Mouse (Mus musculus) limb, embryonic 11.5 days (tissue): Measurements from ENCODE around the gene Myzap. TPM values are rescaled to one million over a fixed set of nuclear protein-coding genes. Genes with fewer than 3 reads are reported as not detected.

ENCODE experiments used
- ATAC-seq: fragments of 200-750 bp; cut with Nextera tagmentation; 2 replicates; pipeline ENCODE4 v1.8.0; 2017; ENCODE audit warnings: low read depth; ENCODE audit not compliant: insufficient number of reproducible peaks, low FRiP score, low TSS enrichment
- DNase-seq: peaks from one replicate; pipeline ENCODE4 v3.0.0-alpha.2; 2015; ENCODE audit warnings: low spot score
- H3K27ac ChIP-seq: fragments of 300-500 bp; sonication (generic); replicated peaks from 2 replicates; pipeline ENCODE4 v1.5.1; 2014; ENCODE audit warnings: low read depth, mild to moderate bottlenecking, low read length
- H3K27me3 ChIP-seq: fragments of 300-500 bp; sonication (generic); 2 replicates; pipeline ENCODE4 v1.6.1; 2014; ENCODE audit warnings: mild to moderate bottlenecking, low read length, mixed read lengths; ENCODE audit not compliant: control insufficient read depth, insufficient read depth
- H3K36me3 ChIP-seq: fragments of 300-500 bp; sonication (generic); 2 replicates; pipeline ENCODE4 v1.6.1; 2014; ENCODE audit warnings: mild to moderate bottlenecking, low read length, moderate library complexity, mixed read lengths; ENCODE audit not compliant: control insufficient read depth, insufficient read depth
- H3K4me1 ChIP-seq: fragments of 300-500 bp; sonication (generic); 2 replicates; pipeline ENCODE4 v1.6.1; 2014; ENCODE audit warnings: low read length, mixed read lengths; ENCODE audit not compliant: control insufficient read depth, insufficient read depth
- H3K4me2 ChIP-seq: fragments of 300-500 bp; sonication (generic); 2 replicates; pipeline ENCODE4 v1.6.1; 2014; ENCODE audit warnings: low read depth, mild to moderate bottlenecking, moderate library complexity; ENCODE audit not compliant: severe bottlenecking
- H3K4me3 ChIP-seq: fragments of 300-500 bp; sonication (generic); 2 replicates; pipeline ENCODE4 v1.5.1; 2014; ENCODE audit warnings: low read depth, low read length
- H3K9ac ChIP-seq: fragments of 300-500 bp; sonication (generic); 2 replicates; pipeline ENCODE4 v1.6.1; 2014; ENCODE audit warnings: mild to moderate bottlenecking, low read length
- H3K9me3 ChIP-seq: fragments of 300-500 bp; sonication (generic); 2 replicates; pipeline ENCODE4 v1.6.1; 2016; ENCODE audit warnings: low read length; ENCODE audit not compliant: control insufficient read depth
- WGBS: fragments of 180-500 bp; shearing (Covaris S2); extraction: QIAGEN DNeasy Blood & Tissue Kit; methylation state at CpG from one replicate; pipeline ENCODE4 v1.1.7; 2014; 5-methylcytosine and 5-hydroxymethylcytosine counted together
- polyA plus RNA-seq: library from polyadenylated mRNA; unstranded; fragments of >200 nt; fragmentation: Nextera tagmentation; extraction: Ambion mirVana; gene quantifications from 2 replicates; pipeline ENCODE4 v1.2.1, GENCODE M21; 2014

The Myzap gene
- polyA plus RNA-seq, 1 experiment from 2014 or later: 8.0 TPM

DNA sequence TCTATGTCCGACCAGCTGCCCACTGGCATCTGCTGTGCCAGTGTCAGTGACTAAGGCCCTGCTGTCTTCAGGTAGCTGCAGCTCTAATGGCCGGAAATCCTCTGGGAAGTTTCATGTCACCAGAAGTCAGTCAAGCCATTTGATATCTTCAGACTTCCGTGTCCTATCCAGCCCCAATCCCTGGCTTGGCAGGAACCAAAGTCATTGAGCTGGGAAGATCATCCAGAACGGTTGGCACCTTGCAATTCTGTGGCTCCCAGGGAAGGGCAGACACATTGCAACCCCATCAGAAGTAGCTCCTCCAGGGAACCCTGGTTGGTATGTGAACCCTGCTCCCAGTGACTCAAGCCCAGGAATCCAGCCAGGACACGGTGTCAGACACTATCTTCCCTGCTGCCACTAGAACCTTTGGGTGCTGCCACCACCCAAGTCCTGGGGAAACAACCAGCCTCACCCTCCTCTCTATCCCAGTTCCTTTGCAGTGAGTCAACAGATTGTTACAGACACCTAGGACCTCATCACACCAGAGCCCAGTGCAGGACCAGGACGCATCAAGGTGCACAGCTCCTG lies 18.3 kb downstream of the Myzap start:
- DNase-seq: no peak
- H3K4me1 ChIP-seq: peaks cover 9% of the 10 kb centered on the region; the same call in 1 of the 2 replicates
- no peak overlapping the region for H3K27ac ChIP-seq
- no peak overlapping the region for H3K4me3 ChIP-seq
- 83% methylated on average over 6 of the region's 6 CpGs for WGBS
- no peak for ATAC-seq
- H3K4me2 ChIP-seq: no peak overlapping the region
- no peaks in the 10 kb centered on the region; the same call in 1 of the 2 replicates for H3K36me3 ChIP-seq
- no peaks in the 10 kb centered on the region for H3K27me3 ChIP-seq
- no peak overlapping the region for H3K9ac ChIP-seq
- H3K9me3 ChIP-seq: no peaks in the 10 kb centered on the region

DNA sequence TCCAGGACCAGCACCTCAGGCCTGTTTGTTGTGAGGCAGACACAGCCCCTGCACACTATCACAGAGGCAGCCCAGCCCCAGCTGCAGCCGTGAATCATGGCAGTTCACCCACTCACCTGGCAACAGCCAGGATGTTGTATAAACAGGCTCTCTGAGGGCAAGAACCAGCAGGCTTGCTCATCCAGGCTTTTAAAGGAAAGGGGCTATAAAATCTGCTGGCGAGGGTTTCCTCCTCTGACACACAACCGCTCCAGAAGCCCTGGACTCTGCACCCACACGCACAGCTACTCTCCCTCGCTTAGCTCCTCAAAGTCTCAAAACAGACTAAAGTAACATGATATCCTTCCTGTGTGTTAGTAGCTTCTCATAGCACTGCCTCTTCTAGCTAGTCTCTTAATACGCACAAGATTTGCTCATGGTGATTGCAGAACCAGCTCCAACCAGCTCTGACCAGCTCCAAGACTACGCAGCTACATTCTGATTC lies 21.0 kb downstream of the Myzap start:
- no peak for ATAC-seq
- WGBS: 30% methylated on average over 7 of the region's 7 CpGs

DNA sequence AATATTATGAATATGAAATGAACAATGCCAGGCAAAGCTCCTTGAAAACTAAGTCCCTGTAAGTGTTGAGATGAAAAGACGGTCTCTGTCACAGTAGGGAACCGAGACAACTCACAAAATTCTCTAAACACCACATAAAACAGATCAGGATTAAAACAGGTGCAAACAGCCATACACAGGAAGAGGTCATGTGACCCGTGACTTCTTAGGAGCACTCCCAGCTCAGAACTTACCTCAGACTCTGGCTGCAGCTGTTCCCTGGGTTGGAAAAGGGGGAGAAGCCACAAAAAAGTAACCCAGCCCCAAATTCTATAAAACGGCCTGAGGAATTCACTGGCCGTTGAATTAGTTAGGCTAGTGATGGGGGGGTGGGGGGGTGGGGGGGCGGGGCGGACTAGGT lies 22.0 kb downstream of the Myzap start:
- H3K4me3 ChIP-seq: no peak overlapping the region
- H3K4me1 ChIP-seq: peaks cover 12% of the 10 kb centered on the region
- DNase-seq: no peak
- H3K36me3 ChIP-seq: no peaks in the 10 kb centered on the region
- WGBS: 48% methylated on average over 7 of the region's 7 CpGs
- H3K9ac ChIP-seq: no peak overlapping the region
- H3K27me3 ChIP-seq: no peaks in the 10 kb centered on the region
- no peak overlapping the region for H3K27ac ChIP-seq
- no peaks in the 10 kb centered on the region for H3K9me3 ChIP-seq
- no peak for ATAC-seq
- no peak overlapping the region for H3K4me2 ChIP-seq

More for the DNA sequence above, 21.0 kb downstream of the Myzap start:
- Histone ChIP-seq H3K9ac (0 out of 2 replicates have a peak overlapping the region, but pooled peaks have one; percentile 2), H3K27me3 (no peaks in the 10 kb centered on the region), H3K36me3 (no peaks in the 10 kb centered on the region), H3K4me3 (no peak overlapping the region), H3K4me2 (no peak overlapping the region), H3K27ac (no peak overlapping the region; the same call in 1 of the 2 replicates), H3K4me1 (peaks cover 12% of the 10 kb centered on the region), H3K9me3 (no peaks in the 10 kb centered on the region)
- no peak for DNase-seq

DNA sequence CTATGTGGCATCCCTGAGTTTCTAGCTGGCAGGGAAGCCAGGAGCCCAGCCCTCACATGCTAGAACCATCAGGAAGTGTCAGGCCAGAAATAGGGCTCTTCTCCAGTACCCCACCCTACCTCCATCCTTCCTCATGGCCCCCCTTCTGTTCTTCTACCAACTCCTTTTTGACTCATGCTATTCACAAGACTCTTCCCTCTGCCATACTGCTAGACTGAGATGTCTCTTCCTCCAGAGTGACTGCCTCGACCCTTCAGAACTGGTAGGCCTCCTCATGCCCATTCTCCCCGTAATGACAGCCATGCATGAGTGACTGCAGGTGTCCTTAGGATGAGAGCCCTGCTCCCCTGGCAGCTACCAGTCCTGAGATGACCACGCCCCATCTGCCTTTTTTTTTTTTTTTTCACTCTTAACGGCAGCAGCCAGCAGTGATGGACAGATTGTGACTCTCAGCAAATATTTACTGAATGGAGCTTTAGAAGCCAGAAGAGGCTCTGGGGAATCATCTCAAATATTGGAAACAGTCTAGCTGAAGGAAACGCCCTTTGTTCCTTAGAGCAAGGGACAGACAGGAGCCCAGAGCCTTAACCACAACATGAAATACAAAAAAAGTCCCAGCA lies 23.7 kb downstream of the Myzap start:
- Histone ChIP-seq H3K36me3 (no peaks in the 10 kb centered on the region), H3K4me1 (peaks cover 12% of the 10 kb centered on the region), H3K9ac (no peak overlapping the region), H3K4me2 (no peak overlapping the region), H3K9me3 (no peaks in the 10 kb centered on the region), H3K27me3 (no peaks in the 10 kb centered on the region), H3K4me3 (no peak overlapping the region), H3K27ac (no peak overlapping the region)
- WGBS: 52% methylated on average over 5 of the region's 5 CpGs
- DNase-seq (no peak), ATAC-seq (no peak)

DNA sequence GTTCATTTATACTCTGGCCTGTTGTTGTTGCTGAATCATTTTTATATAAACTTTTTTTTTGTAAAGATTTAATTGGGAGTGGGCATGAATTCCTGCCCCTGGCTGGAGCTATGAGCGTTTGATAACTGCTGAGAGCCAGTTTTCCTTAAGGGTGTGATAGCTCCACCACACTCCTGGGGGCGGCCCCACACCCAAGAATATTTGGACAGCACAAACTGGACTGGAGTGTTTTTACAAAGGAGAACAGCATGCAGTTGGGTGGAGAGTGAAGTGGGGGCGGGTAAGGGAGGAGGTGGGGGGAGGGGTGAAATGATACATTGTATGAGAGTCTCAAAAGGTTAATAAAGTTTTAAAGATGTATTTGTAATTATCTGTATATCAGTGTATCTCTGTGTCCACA lies 24.8 kb downstream of the Myzap start:
- H3K27ac ChIP-seq: no peak overlapping the region
- H3K9ac ChIP-seq: no peak overlapping the region
- H3K4me2 ChIP-seq: no peak overlapping the region
- H3K4me1 ChIP-seq: peaks cover 12% of the 10 kb centered on the region
- WGBS: 79% methylated on average over 3 of the region's 3 CpGs
- ATAC-seq (no peak), DNase-seq (no peak)
- H3K4me3 ChIP-seq: no peak overlapping the region
- H3K9me3 ChIP-seq: no peaks in the 10 kb centered on the region
- H3K27me3 ChIP-seq: no peaks in the 10 kb centered on the region
- H3K36me3 ChIP-seq: no peaks in the 10 kb centered on the region

DNA sequence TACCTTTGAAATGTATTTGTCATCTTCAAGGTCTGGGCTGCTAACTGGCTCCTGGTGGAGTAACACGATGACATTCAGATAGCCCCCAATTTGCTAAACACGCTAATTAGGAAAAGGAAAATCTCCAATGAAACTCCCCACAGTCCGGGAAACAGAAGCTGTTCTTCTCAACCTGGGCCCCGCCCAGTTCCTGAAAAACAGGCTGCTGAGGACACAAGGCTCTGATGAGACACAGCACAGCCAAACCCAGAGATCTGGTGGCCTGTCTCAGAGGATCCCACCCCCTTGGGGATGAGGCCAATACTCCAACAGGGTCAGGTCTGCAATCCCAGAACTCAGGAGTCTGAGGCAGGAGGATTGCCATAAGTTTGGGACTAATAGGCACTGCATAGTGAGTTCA lies 25.4 kb downstream of the Myzap start:
- H3K27me3 ChIP-seq: no peaks in the 10 kb centered on the region
- no peak overlapping the region for H3K4me2 ChIP-seq
- no peaks in the 10 kb centered on the region for H3K9me3 ChIP-seq
- no peak overlapping the region for H3K9ac ChIP-seq
- ATAC-seq: no peak
- no peak overlapping the region for H3K27ac ChIP-seq
- H3K4me3 ChIP-seq: no peak overlapping the region
- peaks cover 12% of the 10 kb centered on the region for H3K4me1 ChIP-seq
- H3K36me3 ChIP-seq: no peaks in the 10 kb centered on the region
- 25% methylated on average over 4 of the region's 4 CpGs for WGBS
- no peak for DNase-seq

DNA sequence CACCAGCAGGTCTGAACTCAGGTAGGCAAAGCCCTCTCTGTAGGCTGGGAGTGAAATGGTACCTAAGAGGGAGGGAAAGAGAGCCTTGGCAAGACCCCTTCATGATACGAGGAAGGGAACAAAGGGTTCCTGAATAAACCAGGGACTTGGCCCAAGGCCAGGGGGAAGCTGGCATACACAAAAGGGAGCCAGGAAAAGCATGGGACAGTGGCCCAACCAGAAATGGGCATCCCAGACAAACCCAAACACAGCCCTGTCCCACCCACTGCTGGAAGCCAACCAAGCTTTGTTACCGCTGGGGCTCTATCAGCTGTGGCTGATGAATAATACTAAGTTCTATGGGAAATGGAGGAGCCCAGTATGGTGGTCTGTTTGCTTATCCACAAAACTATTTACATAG lies 34.4 kb downstream of the Myzap start:
- Histone ChIP-seq H3K36me3 (no peaks in the 10 kb centered on the region), H3K9ac (no peak overlapping the region), H3K4me3 (no peak overlapping the region), H3K27me3 (no peaks in the 10 kb centered on the region), H3K4me1 (no peaks in the 10 kb centered on the region), H3K9me3 (no peaks in the 10 kb centered on the region), H3K4me2 (no peak overlapping the region), H3K27ac (no peak overlapping the region)
- no peak for ATAC-seq
- WGBS: 84% methylated on average over 2 of the region's 2 CpGs
- no peak for DNase-seq

DNA sequence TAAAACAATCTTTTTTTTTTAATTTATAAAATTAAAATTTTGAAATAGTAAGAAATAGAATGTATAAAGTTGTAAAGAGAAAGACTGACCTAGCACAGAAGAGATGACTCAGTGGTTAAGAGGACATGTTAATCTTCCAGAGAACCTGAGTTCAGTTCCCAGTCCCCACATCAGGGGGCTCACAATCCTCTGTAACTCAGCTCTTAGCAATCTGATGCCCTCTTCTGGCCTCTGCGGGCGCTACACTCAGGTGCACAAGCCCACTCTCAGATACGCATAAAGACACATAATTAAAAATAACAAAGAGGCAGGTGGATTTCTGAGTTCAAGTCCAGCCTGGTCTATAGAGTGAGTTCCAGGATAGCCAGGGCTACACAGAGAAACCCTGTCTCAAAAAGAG lies 38.2 kb downstream of the Myzap start:
- Histone ChIP-seq H3K4me1 (no peaks in the 10 kb centered on the region), H3K9me3 (no peaks in the 10 kb centered on the region), H3K4me3 (no peak overlapping the region), H3K4me2 (no peak overlapping the region), H3K27me3 (no peaks in the 10 kb centered on the region), H3K9ac (no peak overlapping the region), H3K27ac (no peak overlapping the region), H3K36me3 (no peaks in the 10 kb centered on the region)
- ATAC-seq: no peak
- no peak for DNase-seq
- 100% methylated on average over 3 of the region's 3 CpGs for WGBS
